Mouse (Mus musculus) erythroid progenitor cell, adult 5-6 weeks (primary cell): ENCODE data around the gene Il2rg. TPM values are rescaled to one million over a fixed set of nuclear protein-coding genes. Genes with fewer than 3 reads are reported as not detected.
A peak's percentile ranks its signal among the peaks of the same experiment; 100 is the strongest.

Experiments used
- ATAC-seq: replicated peaks from 2 replicates; pipeline ENCODE4 v1.8.0; 2016; ENCODE audit warnings: moderate number of reproducible peaks, mild to moderate bottlenecking, moderate TSS enrichment, inconsistent platforms; ENCODE audit not compliant: poor library complexity, low FRiP score, severe bottlenecking
- total RNA-seq, 2 experiments: library from RNA; stranded (forward) in 1 of 2; stranded (reverse) in 1 of 2; fragments of 150-400 nt in 1 of 2; fragments of 186-747, 209-891 nt in 1 of 2; gene quantifications; 2 replicates each; pipeline versions ENCODE4 v1.2.3 to v1.2.4; 2015 to 2017; ENCODE audit warnings: low replicate concordance in 2 of 2

Gene Il2rg
- total RNA-seq, 2 experiments from 2014 or later = 20.7 to 39.8 TPM

DNA sequence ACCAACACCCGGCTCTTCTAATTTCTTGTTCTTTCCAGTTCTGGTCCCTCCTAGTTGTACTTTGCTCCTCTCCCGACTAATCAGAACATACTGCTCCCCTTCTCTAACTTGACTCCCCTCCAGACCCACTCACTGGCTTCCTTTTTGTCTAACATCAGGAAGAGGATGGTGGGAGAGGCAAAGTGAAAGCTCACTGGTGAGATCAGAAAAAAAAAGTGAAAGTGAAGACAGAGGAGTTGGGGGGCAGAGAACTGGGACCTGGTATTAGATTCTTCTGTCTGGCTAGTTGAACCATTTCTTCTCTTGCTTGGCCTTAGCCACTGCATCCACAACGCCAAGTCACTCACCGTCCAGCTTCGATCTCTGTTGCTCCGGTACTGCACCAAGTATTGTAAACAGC lies 1.4 kb downstream of the Il2rg start:
- ATAC-seq = no peak

GRCm38 (mm10) chrX:101263892-101264291 lies 4.2 kb downstream of the Il2rg start, which contains the start of gene Gm614:
TSS of gene Gm614 (minus strand) at chrX:101263992.
- ATAC-seq = no peak

DNA sequence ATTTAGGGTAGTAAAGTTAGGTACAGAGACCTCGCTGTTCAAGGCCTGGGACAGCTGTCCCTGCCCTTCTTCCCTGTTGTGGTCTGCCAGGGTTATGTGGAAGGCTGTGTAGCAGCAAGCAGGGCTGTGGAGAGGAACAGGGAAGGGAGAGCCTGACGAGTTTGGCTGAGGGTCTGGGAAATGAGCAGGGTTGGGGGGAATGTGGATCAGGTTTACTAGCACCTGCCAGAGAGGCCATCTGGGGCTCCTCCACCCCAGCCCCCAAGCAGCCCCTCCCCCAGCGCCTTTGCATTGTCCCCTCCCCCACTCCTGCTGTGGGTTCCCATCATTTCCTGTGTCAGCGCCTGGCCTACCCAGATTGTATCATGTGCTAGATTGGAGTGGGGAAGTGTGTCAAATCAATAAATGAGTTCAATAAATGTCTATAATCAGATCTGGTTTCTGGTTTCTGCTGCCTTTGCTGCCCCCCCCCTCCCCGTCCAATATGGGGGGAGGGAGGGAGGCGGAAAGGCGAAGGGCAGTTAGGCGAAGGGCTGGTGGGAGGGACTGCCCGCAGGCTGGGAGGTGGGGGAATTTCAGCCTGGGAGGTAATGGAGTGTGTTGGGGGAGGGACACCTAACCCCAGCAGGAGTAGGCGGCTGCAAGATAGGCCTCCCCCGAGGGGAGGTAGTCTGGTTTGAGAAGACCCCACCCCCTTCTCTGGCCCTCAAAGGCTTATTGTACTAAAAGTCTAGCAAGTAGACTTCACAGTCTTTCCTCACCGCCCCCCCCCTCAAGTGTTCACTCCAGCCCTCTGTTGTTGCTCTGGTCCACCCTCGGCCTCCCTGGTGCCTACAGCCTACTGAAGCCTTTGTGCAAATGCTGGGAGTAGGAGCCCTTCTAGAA lies 7.4 kb downstream of the Il2rg start:
- no peak for ATAC-seq

GRCm38 (mm10) chrX:101256603-101257002 lies 11.5 kb downstream of the Il2rg start:
- ATAC-seq = no peak

- ATAC-seq = no peak; the same call in 1 of the 2 replicates
Observed at GRCm38 (mm10) chrX:101254740-101255139, 13.3 kb downstream of the Il2rg start.

DNA sequence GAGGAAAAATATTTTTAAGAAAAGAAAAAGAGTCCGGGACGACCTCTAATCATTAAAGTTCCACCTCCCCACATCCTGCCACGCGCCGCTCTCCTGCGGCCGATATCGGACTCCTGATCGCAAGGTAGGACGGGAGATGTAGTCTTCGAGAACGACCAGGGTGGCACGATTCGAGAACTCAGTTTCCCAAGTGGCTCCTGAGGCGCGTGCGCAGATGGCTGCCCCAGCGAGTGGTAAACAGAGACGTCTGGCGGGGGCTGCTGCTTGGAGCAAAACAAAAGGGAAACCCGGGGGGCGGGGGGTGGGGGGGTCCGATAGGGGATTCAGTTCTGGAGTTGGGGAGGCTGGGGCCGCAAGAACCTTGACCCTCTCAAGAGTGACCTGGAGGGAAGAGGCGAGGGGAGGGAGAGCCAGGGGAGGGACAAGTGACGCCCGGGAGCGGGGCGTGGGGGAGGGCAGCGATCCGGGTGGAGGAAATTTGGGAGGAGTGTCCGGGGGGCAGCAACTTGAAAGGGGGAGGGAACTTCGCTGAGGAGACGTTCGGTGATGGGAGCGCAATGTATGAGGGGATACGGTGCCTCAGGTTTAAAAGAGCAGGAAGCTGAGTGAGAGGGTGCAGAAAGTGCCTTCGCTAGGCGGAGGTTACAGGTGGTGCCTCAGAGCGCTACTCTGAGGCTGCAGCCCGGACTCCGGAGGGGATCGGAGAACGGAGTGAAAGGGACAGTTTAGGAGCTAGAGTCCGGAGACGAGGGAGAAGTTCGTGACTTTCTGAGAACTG lies 13.9 kb downstream of the Il2rg start, which contains the start of gene Foxo4:
Foxo4 (plus strand) TSS at position 577 of the 778 bp plus-strand sequence.
- ATAC-seq = peak; percentile 96

DNA sequence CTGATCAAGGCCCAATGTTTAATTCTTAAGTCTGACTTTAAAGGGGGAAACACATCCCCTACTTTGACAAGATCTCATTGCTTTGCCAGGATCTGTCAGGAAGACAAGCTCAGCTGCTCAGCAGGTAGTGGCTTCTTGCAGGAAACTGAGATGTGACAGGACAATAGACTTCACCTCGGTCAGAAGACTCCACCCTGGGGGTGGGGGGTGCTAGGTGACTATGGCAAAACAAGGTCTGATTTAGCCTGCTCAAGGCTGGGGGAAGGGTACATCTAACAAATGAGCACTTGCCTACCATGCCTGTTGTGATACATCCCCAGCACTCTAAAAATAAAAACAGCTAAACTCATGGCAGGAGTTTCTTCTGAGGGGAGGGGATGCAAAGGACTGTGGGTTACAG lies 23.0 kb downstream of the Il2rg start:
- ATAC-seq = no peak

DNA sequence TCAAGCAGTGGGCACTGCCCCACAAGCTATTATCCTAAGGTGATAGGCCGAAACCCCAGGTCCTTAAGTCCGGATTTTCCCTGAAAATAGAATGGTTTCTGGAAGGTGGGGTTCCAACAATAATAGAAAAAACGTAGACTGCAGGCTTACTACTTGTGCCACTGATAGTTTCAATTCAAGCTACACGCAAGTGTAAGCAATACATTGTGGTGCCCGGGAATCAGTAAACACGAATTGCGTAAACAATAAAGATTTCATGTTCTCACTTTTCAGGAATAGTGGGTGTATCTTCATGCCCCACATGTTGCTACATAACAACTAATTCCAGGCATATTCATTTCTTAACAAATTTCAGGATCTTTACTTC lies 45.3 kb downstream of the Il2rg start:
- no peak for ATAC-seq

- ATAC-seq = peak; percentile 85
Observed at GRCm38 (mm10) chrX:101221834-101222795, 45.9 kb downstream of the Il2rg start, which contains the start of gene Snx12. TSS of gene Snx12 (minus strand) at chrX:101222563.

Other genes with a start within 250 kb of the Il2rg start
- gene Tex11, start 208.6 kb downstream of the Il2rg start, total RNA-seq (2015; ENCODE audit: low replicate concordance) = 1.7 TPM in 1 of 2 replicates, not detected in the other
- 0.64 TPM in 1 of 2 replicates, not detected in the other for gene Tex11, start 208.6 kb downstream of the Il2rg start, total RNA-seq (2017; ENCODE audit: low replicate concordance)
- gene Slc7a3, start 182.2 kb downstream of the Il2rg start, total RNA-seq (2015; ENCODE audit: low replicate concordance) = not detected in 2 replicates
- not detected in 2 replicates for gene Slc7a3, start 182.2 kb downstream of the Il2rg start, total RNA-seq (2017; ENCODE audit: low replicate concordance)
- 7.1 and 9.0 TPM in 2 replicates for gene Snx12, start 45.7 kb downstream of the Il2rg start, total RNA-seq (2015; ENCODE audit: low replicate concordance)
- gene Snx12, start 45.7 kb downstream of the Il2rg start, total RNA-seq (2017; ENCODE audit: low replicate concordance) = 8.7 and 12.8 TPM in 2 replicates
- gene Foxo4, start 13.7 kb downstream of the Il2rg start, total RNA-seq (2015; ENCODE audit: low replicate concordance) = 11.7 and 13.3 TPM in 2 replicates
- gene Foxo4, start 13.7 kb downstream of the Il2rg start, total RNA-seq (2017; ENCODE audit: low replicate concordance) = 18.2 and 27.3 TPM in 2 replicates
- gene Gm614, start 4.3 kb downstream of the Il2rg start, total RNA-seq (2015; ENCODE audit: low replicate concordance) = not detected in 2 replicates
- gene Gm614, start 4.3 kb downstream of the Il2rg start, total RNA-seq (2017; ENCODE audit: low replicate concordance) = not detected in 2 replicates
- not detected in 2 replicates for gene Gm20489, start 768 bp upstream of the Il2rg start, total RNA-seq (2015; ENCODE audit: low replicate concordance)
- not detected in 2 replicates for gene Gm20489, start 768 bp upstream of the Il2rg start, total RNA-seq (2017; ENCODE audit: low replicate concordance)
- 224 and 283 TPM in 2 replicates for gene Med12, start 5.8 kb upstream of the Il2rg start, total RNA-seq (2015; ENCODE audit: low replicate concordance)
- gene Med12, start 5.8 kb upstream of the Il2rg start, total RNA-seq (2017; ENCODE audit: low replicate concordance) = 94.2 and 125 TPM in 2 replicates
- gene Nlgn3, start 30.9 kb upstream of the Il2rg start, total RNA-seq (2015; ENCODE audit: low replicate concordance) = not detected in 2 replicates
- 0.26 and 1.5 TPM in 2 replicates for gene Nlgn3, start 30.9 kb upstream of the Il2rg start, total RNA-seq (2017; ENCODE audit: low replicate concordance)
- gene Gjb1, start 108.1 kb upstream of the Il2rg start, total RNA-seq (2015; ENCODE audit: low replicate concordance) = not detected in 2 replicates
- not detected in 2 replicates for gene Gjb1, start 108.1 kb upstream of the Il2rg start, total RNA-seq (2017; ENCODE audit: low replicate concordance)
- gene Zmym3, start 152.6 kb upstream of the Il2rg start, total RNA-seq (2015; ENCODE audit: low replicate concordance) = 1.3 and 4.3 TPM in 2 replicates
- 2.2 and 2.3 TPM in 2 replicates for gene Zmym3, start 152.6 kb upstream of the Il2rg start, total RNA-seq (2017; ENCODE audit: low replicate concordance)
- 155 and 173 TPM in 2 replicates for gene Nono, start 161.1 kb upstream of the Il2rg start, total RNA-seq (2015; ENCODE audit: low replicate concordance)
- 224 and 241 TPM in 2 replicates for gene Nono, start 161.1 kb upstream of the Il2rg start, total RNA-seq (2017; ENCODE audit: low replicate concordance)
- 2.9 and 7.6 TPM in 2 replicates for gene Itgb1bp2, start 180.8 kb upstream of the Il2rg start, total RNA-seq (2015; ENCODE audit: low replicate concordance)
- gene Itgb1bp2, start 180.8 kb upstream of the Il2rg start, total RNA-seq (2017; ENCODE audit: low replicate concordance) = 2.3 and 4.1 TPM in 2 replicates